Mouse (Mus musculus) frontal cortex, postnatal 10 days (tissue): ENCODE data around the gene Lims1.

Experiments
- DNase-seq, 2 experiments: peaks; one replicate each; pipeline ENCODE4 v3.0.0; 2022; ENCODE audit warnings: low spot score in 2 of 2, mixed read lengths in 1 of 2

Gene Lims1

DNA sequence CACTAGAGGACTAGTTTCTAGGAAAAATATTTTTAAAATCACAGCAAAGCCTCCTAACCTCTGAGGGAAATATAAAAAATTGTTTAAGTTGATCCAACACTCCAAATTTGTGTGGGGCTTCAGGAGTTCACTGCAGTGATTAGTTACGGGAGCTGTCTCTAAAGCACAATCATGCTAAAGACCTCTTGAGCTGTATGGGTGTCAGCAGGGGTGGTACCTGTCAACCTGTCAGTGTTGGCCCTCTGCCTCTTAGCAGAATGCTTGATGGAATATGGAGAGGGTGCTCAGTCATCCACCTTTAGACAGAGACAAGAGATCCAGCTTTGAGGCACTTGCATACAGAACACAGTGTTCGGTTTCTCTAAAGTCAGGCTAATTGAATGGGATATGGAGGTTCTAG, 60.5 kb downstream of the Lims1 start:
- DNase-seq = no peak

DNA sequence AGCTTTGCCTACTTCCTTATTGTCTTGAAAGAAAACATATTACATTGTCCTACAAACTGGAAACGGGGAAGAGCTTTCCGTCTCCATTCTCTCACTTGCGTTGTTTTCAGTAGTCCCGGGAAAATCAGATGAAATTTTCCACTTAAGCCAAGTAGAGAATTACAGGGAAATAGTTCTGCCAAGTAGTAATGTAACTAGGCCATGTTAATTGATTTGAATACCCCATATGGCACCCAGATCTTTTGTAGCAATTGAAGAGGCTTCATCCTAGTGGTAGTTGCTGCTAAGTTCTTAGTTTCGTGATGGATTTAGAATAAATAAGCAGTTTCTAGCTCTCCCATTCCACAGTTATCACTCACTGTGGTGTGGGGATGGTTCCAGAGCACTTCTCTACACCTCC, 62.4 kb downstream of the Lims1 start:
- no peak for DNase-seq

DNA sequence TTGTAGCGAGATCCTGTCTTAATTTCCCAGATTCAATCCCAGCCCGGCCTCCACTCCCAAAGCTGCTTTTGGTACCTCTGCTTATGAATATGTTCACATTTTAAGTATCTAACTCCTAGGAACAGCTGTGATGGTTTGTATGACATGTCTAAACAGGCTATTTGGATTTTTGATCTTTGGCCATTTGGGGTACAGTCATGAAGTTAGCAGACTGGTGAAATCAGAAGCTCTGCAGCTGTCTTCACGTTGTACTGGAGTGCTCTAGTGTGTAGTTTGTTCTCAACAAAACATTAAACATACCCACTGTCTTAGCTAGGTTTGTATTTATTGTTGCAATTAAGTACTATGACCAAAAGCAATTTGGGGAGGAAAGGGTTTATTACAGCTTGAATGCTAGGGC, 63.7 kb downstream of the Lims1 start:
- DNase-seq = no peak

DNA sequence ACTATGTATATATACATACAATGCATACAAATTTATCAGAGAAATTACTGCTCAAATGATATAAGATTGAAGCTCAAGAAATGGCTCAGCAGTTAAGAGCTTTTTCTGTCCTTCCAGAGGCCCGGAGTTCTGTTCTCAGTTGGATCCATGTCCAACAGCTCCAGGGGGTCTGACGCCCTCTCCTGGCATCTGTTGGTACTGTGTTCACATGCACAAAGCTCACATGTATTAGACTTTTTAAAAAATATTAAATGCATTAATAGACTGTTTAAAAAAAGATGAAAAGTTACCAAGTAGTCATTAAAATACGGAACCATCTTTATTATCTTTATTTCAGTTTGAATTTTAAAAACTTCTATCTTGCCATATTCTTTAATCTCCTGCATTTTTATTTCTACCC, 65.4 kb downstream of the Lims1 start:
- DNase-seq = no peak

DNA sequence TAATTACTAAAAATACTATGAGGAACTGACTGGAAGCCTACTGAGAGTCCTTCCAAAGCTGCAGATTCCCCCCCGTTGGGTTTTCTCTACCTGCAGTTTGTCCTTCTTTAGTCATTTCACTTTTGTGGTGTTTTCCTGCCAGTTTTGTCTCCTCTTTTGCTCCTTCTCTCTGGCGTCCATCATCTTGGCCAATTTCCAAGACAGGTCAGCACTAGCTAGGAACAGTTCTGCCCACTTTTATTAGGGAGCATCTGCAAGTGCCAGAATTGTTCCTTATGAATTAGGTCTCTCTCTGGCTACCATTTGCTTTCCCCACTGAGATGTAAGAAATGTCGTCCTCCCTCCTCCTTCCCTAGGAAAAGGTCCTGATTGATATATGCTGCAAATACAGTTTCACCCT, 65.9 kb downstream of the Lims1 start:
- DNase-seq = no peak

DNA sequence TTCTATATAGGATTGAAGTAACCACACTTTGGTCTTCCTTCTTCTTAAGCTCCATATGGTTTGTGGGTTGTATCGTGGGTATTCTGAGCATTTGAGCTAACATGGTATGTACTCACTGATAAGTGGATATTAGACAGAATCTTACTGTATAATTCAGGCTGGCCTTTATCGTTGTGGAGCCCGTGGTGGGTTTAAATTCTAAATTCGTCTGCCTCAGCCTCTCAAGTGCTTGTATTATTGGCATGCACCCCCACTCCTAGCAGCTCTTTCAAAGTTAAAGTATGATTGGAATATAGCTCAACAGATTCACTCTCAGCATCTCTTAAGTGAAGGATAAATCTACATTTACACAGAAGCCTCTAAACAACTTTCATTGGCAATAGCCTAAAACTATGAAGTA, 69.2 kb downstream of the Lims1 start:
- DNase-seq = no peak

DNA sequence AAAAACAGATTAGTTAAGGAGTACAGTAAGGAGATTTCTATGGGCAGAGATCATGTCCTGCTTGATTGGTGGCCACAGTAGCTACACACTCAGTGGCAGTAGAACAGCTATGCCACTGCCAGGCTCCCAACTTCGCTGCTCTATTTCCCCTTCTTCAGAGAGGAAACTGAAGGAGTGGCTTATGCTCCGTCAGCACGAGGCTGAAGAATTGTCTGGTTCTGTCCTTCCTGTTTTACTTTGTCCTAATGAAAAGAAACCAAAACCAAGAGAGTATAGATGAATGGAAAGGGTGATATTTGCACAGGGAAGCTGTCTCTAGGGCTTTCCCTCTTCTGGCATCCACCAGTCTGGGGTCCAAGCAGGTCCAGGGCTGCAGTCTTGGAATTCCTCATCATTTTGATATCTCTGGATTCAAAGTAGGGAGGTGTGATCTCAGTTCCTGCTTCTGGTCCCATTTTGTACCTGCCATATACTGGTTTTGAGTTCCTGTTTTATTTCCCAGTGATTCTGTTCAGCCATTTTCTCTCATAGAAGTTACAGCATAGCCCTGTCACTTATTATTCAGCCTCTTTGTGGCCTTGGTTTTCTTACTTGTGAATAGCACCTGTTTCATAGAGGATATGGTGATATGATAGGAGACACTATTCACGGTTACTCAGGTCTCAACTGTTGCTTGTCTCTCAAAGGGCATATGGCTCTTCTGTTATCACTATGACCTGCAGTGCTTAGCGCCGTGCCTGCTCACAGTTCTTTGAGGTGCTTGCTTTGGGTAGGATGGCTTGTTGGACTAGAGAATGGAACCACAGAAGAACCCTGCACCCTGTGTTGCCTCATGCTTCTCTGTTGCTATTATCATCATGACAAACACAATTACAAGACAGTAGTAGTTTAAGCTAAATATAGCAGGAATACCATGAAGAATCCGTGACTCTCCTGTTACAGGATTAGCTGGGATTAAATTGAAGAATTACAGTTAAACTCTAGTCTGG, 70.1 kb downstream of the Lims1 start:
- no peak for DNase-seq

DNA sequence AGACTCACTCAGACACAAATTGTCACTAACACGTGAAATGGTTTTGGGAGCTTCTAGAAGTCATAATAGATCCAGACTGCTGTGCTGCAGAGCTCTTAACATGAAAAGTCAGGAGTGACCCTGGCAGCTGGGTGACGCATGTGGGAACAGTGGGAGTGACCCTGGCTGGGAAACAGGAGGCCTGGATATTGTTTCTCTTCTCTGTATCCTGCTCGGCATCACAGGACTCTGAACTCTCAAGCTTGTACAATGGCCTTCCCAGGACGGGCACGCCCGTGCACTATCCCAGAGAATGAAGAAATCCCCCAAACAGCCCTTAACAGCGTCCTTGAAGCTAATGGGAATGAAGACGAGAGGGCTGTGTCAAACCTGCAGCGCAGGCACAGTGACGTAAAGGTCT, 70.9 kb downstream of the Lims1 start:
- no peak for DNase-seq

DNA sequence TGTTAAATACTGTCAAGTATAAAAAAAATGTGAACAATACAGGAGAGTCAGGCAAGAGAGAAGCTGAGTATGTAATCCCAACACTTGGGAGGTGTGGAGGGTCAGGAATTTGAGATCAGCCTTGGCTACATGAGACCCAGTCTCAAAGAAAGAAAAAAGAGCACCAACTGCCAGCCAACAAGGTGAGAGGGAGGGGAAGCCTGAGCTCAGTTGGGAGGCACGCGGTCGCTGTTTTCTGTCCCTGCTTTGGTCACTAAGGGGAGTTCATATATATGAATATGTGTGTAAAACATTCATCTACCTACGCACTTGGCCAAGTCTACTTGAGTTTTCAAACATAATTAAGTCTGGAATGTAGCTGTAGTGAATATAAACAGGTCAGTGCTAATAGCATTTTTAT, 72.0 kb downstream of the Lims1 start:
- DNase-seq = no peak

DNA sequence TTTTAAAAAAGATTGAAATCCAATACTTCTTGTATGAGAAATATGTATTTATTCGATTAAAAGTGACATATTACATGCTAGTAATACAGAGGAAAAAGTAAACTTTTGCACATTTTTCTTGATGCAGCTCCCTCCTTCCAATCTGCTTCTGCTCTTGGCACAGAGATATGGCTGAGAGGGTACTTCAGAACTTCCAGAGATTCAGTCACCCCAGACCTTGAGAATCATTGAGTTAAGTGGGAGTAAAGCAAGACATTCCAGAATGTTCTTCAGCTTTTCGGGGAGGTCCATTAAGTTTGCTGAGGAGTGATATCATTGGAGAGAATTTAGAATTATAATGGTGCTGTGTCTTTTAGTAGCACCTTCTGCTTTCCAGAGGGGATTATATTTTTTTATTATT, 72.5 kb downstream of the Lims1 start:
- DNase-seq = no peak

DNA sequence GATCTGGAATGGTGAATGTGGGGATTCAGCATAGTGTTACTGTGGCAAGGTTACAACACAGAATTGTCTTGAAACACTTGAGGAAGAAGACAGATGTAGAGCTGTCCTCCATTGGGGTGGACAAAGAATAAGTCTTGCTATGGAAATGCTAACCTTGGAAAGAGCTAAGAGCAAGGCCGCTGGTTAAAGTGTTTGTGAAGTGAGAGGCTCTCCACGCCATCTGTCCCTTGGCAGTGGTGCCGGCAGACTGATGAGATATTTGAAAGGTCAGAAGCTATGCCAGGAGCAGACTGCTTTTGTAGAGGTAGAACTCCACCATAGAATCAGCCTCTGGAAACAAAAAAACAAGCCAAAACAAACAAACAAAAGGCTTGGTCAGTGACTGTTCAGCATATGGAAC, 73.3 kb downstream of the Lims1 start:
- no peak for DNase-seq

DNA sequence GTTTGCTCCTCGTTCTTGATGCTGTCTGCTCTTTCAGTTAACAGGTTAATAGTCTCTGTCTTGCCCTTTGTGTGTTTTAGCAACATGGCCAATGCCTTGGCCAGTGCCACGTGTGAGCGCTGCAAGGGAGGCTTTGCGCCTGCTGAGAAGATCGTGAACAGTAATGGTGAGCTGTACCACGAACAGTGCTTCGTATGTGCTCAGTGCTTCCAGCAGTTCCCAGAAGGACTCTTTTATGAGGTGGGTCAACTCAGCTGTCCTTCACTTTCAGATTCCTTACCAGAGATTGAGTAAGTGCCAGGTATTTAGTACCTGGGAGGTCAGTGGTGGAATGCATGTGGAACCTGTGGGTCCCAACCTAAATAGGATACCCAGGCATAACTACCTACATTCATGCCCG, 75.7 kb downstream of the Lims1 start:
- no peak for DNase-seq

DNA sequence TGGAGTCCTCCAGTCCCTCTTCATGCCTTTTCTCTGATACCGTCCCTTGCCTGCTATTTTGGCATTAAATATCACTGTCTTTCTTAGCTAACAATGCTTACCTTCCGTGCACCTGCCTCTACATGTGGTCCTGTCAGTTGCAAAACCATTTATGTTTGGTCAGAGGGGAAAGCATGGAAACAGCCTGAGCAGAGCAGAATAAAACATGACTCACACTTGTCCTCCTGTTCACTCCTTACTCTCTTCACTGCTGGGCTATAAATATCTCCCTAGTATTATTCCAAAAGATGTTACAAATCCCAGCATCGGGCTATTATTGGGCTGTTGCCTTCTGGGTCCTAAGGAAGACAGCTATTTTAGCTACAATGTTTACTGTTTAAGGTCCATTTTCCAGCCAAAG, 78.6 kb downstream of the Lims1 start:
- no peak for DNase-seq

DNA sequence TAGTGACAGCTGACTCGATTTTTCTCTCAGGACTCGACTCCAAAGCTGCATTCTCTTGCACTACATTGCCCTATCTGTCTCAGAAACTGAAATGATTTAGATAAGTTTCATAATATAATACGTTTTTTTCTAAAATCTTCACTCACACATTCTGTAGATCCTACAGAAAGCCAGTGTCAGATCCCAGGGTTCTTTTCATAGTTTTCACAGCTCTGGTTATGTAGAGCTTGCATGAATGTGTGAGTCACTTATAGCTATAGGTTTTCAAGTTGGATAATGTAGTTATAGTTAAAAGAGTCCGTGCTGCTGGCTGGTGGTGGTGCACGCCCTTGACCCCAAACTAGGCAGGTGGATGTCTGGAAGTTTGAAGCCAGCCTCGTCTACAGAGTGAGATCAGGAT, 81.4 kb downstream of the Lims1 start:
- no peak for DNase-seq

DNA sequence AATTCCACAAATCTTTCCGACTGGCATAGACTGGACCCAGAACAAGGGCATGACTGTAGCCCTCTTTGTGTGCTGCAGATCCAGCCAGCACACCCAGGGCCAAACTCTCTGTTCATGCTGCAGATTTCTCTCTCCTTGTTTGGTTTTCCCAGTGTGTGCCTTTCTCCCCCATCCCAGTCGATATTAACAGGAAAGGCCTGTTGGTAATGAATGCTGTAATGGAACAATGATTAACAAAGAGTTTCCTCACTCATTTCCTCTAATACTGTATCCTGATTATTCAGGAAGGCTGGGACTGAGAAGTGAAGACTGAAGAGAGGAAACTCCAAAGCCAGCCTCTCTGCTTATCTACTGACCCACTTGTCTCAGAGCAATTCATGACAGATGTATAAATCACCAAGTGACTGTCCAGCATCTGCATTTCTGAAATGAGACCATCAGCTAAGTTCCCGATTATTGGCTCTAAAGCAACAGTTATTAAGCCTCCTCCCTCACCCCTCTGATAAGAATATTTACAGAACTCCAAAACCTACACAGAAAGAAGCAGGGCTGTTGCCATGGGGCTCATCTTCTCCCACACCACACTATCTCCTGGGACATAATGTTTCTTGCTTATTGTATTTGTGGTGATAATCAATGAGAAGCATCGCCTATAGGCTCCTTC, 82.2 kb downstream of the Lims1 start:
- no peak for DNase-seq

DNA sequence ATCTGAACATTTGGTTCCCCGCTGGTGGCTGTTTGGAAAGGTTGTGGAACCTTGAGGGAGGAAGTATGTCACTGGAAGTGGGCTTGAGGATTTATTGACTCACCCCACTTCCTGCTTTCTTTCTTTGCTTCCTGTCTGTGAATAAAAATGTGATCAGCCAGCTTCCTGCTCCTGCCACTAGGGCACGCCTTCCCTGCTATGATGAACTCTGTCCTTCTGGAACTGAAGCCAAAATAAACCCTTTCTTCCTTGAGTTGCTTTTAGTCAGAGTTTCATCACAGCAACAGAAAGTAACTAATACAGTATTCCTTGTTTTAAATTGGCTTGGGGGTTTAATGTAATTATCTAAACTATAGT, 82.7 kb downstream of the Lims1 start:
- no peak for DNase-seq

DNA sequence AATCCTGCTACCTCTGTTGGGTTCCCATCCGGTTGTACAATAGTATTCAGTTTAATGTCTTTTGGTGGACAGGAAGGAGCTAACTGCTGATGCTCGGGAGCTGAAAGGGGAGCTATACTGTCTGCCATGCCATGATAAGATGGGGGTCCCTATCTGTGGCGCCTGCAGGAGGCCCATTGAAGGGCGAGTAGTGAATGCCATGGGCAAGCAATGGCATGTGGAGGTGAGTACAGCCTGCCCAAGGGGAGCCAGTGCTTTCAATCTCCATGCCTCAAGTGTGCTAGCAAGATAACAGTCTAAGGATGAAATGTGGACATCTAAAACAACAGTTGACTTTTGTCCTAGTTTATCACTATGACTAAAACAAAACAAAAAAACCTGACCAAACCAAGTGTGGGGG, 89.1 kb downstream of the Lims1 start:
- no peak for DNase-seq

DNA sequence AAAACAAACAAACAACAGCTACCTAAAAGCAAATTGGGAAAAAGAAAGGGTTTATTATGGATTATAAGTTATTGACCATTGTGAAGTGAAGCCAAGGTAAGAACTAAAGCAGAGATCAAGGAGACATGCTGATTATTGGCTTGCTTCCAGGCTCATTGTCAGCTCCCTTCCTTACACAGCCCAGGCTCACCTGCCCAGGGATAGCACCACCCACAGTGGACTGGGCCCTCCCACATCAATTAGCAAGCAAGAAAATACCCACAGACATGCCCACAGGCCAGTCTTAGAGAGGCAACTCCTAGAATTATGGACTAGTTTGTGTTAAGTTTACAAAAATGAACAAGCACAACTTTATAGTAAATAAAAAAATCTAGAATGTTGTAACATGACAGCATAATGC, 89.6 kb downstream of the Lims1 start:
- no peak for DNase-seq

DNA sequence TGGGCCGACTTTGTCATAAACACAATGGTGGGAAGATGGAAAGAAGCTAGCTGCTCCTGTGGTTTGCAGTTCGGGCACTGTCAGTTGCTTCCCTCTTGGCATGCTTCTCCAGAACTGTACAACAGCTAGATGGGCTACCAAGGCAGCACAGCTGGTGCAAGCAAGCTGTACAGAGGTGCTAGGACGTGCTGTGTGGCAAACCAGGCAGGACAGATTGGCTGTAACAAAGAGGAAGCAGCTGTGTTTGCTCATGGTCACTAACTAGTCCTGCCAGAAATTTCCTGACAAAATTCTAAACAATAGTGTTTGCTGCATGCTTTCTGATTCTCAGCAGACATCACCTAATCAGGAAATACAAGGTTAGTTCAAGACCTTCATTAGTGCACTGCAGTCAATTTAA, 93.4 kb downstream of the Lims1 start:
- no peak for DNase-seq

DNA sequence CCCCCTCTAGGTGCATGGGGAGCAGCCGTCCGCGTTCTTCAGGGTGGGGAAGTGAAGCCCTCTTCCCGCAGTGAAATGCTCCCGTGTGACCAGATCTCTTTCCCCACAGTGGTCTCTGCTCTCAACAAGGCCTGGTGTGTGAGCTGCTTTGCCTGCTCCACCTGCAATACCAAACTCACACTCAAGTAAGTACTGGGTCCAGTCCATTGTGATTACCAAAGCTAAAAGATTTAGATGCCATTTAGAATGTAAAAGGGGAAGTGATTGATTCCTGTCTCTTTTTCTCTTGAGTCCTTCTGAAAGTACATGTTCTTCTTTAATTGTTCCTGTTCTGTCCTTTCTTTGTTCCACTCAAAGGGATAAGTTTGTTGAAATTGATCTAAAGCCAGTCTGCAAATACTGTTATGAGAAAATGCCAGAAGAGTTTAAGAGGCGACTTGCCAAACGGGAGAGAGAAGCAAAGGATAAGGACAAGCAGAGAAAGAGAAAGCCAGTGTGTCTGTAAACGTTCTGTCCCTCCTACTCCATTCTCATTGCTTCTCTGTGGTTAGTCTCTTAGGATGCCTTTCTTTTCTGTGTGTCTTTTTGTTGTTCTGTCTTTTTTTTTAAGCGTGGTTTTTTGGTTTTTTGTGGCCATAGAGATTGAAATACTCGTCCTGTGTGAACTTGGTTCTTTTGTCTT, 95.2 kb downstream of the Lims1 start:
- DNase-seq = no peak

DNA sequence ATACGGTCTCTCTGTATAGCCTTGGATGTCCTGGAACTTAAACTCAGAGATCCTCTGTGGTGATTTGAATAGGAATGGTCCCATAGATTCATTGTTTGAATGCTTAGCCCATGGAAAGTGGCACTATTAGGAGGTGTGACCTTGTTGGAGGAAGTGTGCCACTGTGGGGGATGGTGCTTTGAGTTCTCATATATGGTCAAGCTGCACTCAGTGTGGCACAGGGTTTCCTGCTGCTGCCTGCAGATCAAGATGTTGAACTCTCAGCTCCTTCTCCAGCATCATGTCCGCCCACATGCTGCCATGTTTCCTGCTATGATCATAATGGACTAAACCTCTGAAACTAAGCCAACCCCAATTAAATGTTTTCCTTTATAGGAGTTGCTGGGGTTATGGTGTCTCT, 104.7 kb downstream of the Lims1 start:
- no peak for DNase-seq

DNA sequence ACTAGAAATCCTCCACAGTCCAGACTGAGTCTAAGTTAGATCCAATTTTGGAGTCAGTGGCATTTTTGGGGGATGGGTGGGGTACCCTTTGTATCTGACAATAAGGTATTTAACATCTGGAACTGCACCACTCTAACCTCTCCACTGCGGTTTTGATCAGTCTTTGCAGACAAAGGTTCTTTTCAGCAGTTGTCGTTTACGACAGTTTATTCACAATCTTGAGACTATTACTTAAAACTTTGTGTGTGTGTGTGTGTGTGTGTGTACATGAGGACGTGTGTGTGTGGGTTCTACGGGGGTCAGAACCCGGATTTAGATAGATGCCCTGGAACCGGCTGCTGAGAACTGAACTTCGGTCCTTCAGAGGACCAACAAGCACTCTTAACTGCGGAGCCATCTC, 122.6 kb downstream of the Lims1 start:
- no peak for DNase-seq
